Mouse (Mus musculus) intestine, postnatal 0 days (tissue): Measurements from ENCODE around the gene Pla1a. TPM values are rescaled to one million over a fixed set of nuclear protein-coding genes. Genes with fewer than 3 reads are reported as not detected.

Experiments used
- ATAC-seq: fragments of 200-750 bp; cut with Nextera tagmentation; 2 replicates; pipeline ENCODE4 v1.8.0; 2017; ENCODE audit warnings: mild to moderate bottlenecking, moderate TSS enrichment, moderate library complexity
- H3K27ac ChIP-seq: fragments of 300-500 bp; sonication (generic); 2 replicates; pipeline ENCODE4 v1.5.1; 2014; ENCODE audit warnings: mild to moderate bottlenecking, low read depth, low read length, moderate library complexity
- H3K27me3 ChIP-seq: fragments of 300-500 bp; sonication (generic); replicated peaks from 2 replicates; pipeline ENCODE4 v1.6.1; 2014; ENCODE audit warnings: low read length, mixed read lengths; ENCODE audit not compliant: control insufficient read depth, insufficient read depth
- H3K36me3 ChIP-seq: fragments of 300-500 bp; sonication (generic); 2 replicates; pipeline ENCODE4 v1.6.1; 2014; ENCODE audit warnings: mild to moderate bottlenecking, moderate library complexity; ENCODE audit not compliant: control insufficient read depth, insufficient read depth
- H3K4me1 ChIP-seq: fragments of 300-500 bp; sonication (generic); replicated peaks from 2 replicates; pipeline ENCODE4 v1.6.1; 2014; ENCODE audit warnings: antibody characterized with exemption, low read length, mixed read lengths; ENCODE audit not compliant: control insufficient read depth, insufficient read depth
- H3K4me2 ChIP-seq: fragments of 300-500 bp; sonication (generic); replicated peaks from 2 replicates; pipeline ENCODE4 v1.6.1; 2014; ENCODE audit warnings: low read depth, mild to moderate bottlenecking, moderate library complexity
- H3K4me3 ChIP-seq: fragments of 300-500 bp; sonication (generic); 2 replicates; pipeline ENCODE4 v1.5.1; 2014; ENCODE audit warnings: low read depth, low read length
- H3K9ac ChIP-seq: fragments of 300-500 bp; sonication (generic); 2 replicates; pipeline ENCODE4 v1.6.1; 2014; ENCODE audit warnings: mild to moderate bottlenecking, low read depth, low read length
- H3K9me3 ChIP-seq: fragments of 300-500 bp; sonication (generic); 2 replicates; pipeline ENCODE4 v1.6.1; 2016; ENCODE audit warnings: mixed run types; ENCODE audit not compliant: control insufficient read depth
- CTCF ChIP-seq: sonication (generic); IDR thresholded peaks from 2 replicates; pipeline ENCODE4 v1.5.1; 2016; ENCODE audit warnings: low read depth, mild to moderate bottlenecking, control low read depth, antibody characterized with exemption, moderate library complexity
- WGBS: fragments of 180-500 bp; shearing (Covaris S2); extraction: QIAGEN DNeasy Blood & Tissue Kit; methylation state at CpG from one replicate; pipeline ENCODE4 v1.1.7; 2014; 5-methylcytosine and 5-hydroxymethylcytosine counted together
- polyA plus RNA-seq: library from polyadenylated mRNA; unstranded; fragments of >200 nt; fragmentation: Nextera tagmentation; extraction: Ambion mirVana; gene quantifications from 2 replicates; pipeline ENCODE4 v1.2.1, GENCODE M21; 2015

The Pla1a gene
- polyA plus RNA-seq, 1 experiment from 2014 or later: 1.8 TPM

DNA sequence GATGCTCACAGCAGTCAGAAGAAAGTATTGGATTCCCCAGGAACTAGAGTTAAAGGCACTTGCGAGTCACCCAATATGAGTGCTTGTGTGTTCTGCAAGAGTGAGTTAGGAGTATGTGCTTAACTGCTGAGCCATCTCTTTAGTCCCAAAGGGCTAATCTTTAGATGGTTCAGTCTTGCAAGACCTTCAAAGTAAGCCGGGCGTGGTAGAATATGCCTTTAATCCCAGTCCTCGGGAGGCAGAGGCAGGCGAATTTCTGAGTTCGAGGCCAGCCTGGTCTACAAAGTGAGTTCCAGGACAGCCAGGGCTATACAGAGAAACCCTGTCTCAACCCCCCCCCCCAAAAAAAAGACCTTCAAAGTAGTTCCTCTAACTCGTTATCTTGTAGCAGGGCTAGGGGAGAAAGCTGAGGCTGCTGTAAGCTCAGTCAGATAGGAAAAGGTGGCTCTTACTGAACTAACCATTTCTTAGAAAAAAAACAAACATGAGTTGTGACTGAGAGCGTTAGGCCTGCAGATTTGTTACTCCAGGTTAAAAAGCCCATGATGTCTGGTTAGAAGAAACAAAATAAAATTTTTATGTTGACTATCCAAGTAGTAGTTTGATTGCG lies 41.8 kb upstream of the Pla1a start:
- H3K9me3 ChIP-seq: no peaks in the 10 kb centered on the region
- no peak overlapping the region for H3K27ac ChIP-seq
- no peak for TF ChIP-seq CTCF
- no peak overlapping the region for H3K4me3 ChIP-seq
- H3K4me1 ChIP-seq: no peaks in the 10 kb centered on the region
- H3K27me3 ChIP-seq: no peaks in the 10 kb centered on the region
- no peak overlapping the region for H3K4me2 ChIP-seq
- no peak for ATAC-seq
- H3K9ac ChIP-seq: no peak overlapping the region
- 92% methylated on average over 9 of the region's 9 CpGs for WGBS
- H3K36me3 ChIP-seq: no peaks in the 10 kb centered on the region

DNA sequence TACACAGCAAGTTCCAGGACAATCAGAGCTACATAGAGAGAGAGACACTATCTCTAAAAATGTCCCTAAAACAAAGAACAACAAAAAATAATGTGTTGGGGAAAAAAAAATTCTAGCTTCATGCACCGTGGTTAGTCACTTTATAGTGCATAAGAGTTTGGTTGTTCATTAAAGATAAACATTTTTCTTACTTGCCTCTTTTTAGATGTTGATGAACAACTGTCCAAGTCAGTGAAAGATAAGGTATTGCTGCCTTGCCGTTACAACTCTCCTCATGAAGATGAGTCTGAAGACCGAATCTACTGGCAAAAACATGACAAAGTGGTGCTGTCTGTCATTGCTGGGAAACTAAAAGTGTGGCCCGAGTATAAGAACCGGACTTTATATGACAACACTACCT lies 40.7 kb upstream of the Pla1a start:
- H3K36me3 ChIP-seq: no peaks in the 10 kb centered on the region
- no peak overlapping the region for H3K4me3 ChIP-seq
- 86% methylated on average over 5 of the region's 5 CpGs for WGBS
- no peak for TF ChIP-seq CTCF
- no peak overlapping the region for H3K27ac ChIP-seq
- H3K9me3 ChIP-seq: no peaks in the 10 kb centered on the region
- no peak for ATAC-seq
- H3K4me2 ChIP-seq: no peak overlapping the region
- no peak overlapping the region for H3K9ac ChIP-seq
- H3K4me1 ChIP-seq: no peaks in the 10 kb centered on the region
- no peaks in the 10 kb centered on the region for H3K27me3 ChIP-seq

DNA sequence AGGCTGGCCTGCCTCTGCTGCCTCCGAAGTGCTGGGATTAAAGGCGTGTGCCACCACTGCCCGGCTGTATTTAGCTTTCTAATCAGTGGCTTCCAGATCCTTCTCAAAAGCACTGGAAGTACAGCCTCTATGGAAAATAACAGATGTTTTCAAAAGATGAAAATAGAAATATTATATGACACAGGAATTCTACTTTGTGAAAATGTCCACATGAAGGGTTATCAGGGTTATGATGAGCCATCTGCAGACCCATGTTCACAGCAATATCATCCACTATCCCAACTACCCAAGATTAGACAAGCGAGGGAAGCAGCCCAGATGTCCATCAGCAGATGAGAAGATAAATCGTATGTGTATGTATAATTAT lies 39.5 kb upstream of the Pla1a start:
- no peak for ATAC-seq

DNA sequence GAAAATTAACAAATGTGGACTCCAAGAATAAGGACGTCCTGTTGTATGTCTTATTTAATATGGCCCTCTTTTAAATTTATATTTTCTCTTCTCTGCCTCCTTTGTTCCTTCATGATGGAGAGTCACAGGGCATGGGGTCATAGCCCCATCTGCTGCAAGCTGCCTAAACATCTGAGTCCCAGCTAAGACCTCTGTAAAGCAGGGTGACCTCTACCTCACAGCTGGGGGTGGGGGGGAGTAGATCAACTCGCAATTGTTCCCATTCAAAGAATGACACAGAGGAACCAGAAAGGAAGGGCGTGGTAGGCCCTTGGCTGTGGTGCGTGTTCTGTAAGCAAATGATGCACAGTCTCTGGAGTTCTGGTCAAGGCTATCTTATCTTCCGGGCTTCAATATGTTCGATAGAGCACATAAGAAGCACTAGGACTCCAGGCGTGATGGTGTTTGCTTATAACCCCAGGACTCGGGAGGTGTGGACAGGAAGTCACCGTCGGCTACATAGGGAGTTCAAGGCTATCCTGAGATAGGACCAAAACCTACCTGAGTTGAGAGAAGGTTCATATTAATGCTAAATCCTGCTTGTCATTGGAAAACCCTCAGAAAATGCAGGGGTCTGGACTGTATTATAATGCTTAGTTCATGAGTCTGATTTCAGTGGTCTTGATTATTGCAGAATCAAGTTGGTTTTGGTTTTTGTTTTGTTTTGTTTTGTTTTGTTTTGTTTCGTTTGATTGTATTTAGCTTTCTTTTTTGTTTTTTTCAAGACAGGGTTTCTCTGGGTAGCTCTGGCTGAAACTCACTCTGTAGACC lies 39.0 kb upstream of the Pla1a start:
- Histone ChIP-seq H3K36me3 (no peaks in the 10 kb centered on the region), H3K4me2 (no peak overlapping the region), H3K4me3 (no peak overlapping the region), H3K27ac (no peak overlapping the region), H3K9me3 (no peaks in the 10 kb centered on the region), H3K27me3 (no peaks in the 10 kb centered on the region), H3K4me1 (no peaks in the 10 kb centered on the region), H3K9ac (no peak overlapping the region)
- no peak for TF ChIP-seq CTCF
- WGBS: 70% methylated on average over 11 of the region's 11 CpGs
- no peak for ATAC-seq

More for the DNA sequence above, 39.5 kb upstream of the Pla1a start:
- H3K36me3 ChIP-seq: no peaks in the 10 kb centered on the region
- H3K4me2 ChIP-seq: no peak overlapping the region
- no peaks in the 10 kb centered on the region for H3K9me3 ChIP-seq
- H3K27ac ChIP-seq: no peak overlapping the region
- H3K27me3 ChIP-seq: no peaks in the 10 kb centered on the region
- no peak overlapping the region for H3K9ac ChIP-seq
- H3K4me1 ChIP-seq: no peaks in the 10 kb centered on the region
- H3K4me3 ChIP-seq: no peak overlapping the region
- WGBS: 92% methylated on average over 5 of the region's 5 CpGs
- no peak for TF ChIP-seq CTCF

DNA sequence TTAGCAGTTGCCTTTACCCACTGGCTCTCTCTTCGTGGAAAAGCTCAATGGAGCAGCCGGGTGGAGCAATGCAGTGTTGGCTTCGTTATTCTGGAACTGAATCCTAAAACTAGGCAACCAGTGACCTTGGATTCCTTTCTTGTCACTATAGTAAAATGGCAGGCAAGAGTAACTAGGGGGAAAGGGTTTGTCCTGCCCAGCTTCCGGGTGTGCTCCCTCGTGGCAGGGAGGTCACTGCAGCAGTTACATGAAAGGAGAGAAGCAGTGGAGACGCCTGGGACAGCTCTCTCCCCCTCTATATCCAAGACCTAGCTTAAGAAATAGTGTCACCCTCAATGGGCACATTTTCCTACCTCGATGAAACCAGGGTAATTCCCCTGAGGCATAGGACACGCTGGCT lies 36.5 kb upstream of the Pla1a start:
- ATAC-seq: no peak
- Histone ChIP-seq H3K4me2 (no peak overlapping the region), H3K9me3 (no peaks in the 10 kb centered on the region), H3K9ac (no peak overlapping the region), H3K4me1 (no peaks in the 10 kb centered on the region), H3K36me3 (no peaks in the 10 kb centered on the region), H3K27ac (no peak overlapping the region), H3K27me3 (no peaks in the 10 kb centered on the region), H3K4me3 (no peak overlapping the region)
- TF ChIP-seq CTCF: no peak
- WGBS: 74% methylated on average over 8 of the region's 8 CpGs

DNA sequence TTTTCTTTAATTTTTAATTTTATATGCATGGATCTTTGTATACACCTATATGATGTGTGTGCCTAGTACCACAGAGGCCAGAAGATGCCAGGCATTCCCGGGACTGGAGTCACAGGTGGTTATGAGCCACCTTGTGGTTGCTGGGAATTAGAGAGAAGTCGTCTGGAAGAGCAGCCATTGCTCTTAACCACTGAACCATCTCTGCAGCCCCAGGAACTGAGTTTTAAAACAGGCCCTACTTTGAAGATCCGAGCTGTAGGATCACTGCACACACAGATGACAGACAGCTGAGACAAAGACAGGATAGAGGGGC lies 35.7 kb upstream of the Pla1a start:
- Histone ChIP-seq H3K9ac (no peak overlapping the region), H3K4me3 (no peak overlapping the region), H3K4me1 (no peaks in the 10 kb centered on the region), H3K27me3 (no peaks in the 10 kb centered on the region), H3K27ac (peak overlapping the region; percentile 62; the same call in 1 of the 2 replicates), H3K4me2 (no peak overlapping the region), H3K9me3 (no peaks in the 10 kb centered on the region), H3K36me3 (no peaks in the 10 kb centered on the region)
- peak; percentile 23; the same call in 1 of the 2 replicates for ATAC-seq
- TF ChIP-seq CTCF: peak; percentile 58
- WGBS: 42% methylated on average over 3 of the region's 3 CpGs
